Mouse (Mus musculus): Measurements from ENCODE around the gene Abca8b.
"Not testable (repeated sequence)": the region's sequence is repeated elsewhere in the genome, so short reads cannot be mapped to it uniquely, and the experiment has no call there.

GRCm38 (mm10) chr11:109913156-109913555 is 82.5 kb downstream of the Abca8b start:
- TF ChIP-seq CTCF (IDR thresholded peaks at IDR 0.05; ENCODE audit: low read depth, low read length); POLR2A (IDR thresholded peaks at IDR 0.05; ENCODE audit: extremely low read depth, insufficient read depth, low read length): not testable (repeated sequence)

Data from liver, adult 2 months (tissue).